Mouse (Mus musculus) cortical plate, adult 2 months (tissue): Measurements from ENCODE around the gene Cyp39a1. TPM values are rescaled to one million over a fixed set of nuclear protein-coding genes. Genes with fewer than 3 reads are reported as not detected.

ENCODE experiments used
- H3K27ac ChIP-seq: fragments of 200-500 bp; 2 replicates; pipeline ENCODE4 v1.5.1; 2012; ENCODE audit warnings: low read length, control low read depth, inconsistent platforms; ENCODE audit not compliant: insufficient read depth
- H3K4me1 ChIP-seq: fragments of 200-500 bp; 2 replicates; pipeline ENCODE4 v1.6.1; 2011; ENCODE audit warnings: low read length; ENCODE audit not compliant: control insufficient read depth, insufficient read depth
- H3K4me3 ChIP-seq: fragments of 200-500 bp; 2 replicates; pipeline ENCODE4 v1.5.1; 2011; ENCODE audit warnings: mild to moderate bottlenecking, low read length, control low read depth; ENCODE audit not compliant: insufficient read depth
- CTCF ChIP-seq: fragments of 200-500 bp; IDR thresholded peaks from 2 replicates; pipeline ENCODE4 v1.5.1; 2011; ENCODE audit warnings: mild to moderate bottlenecking, control low read depth, low read length; ENCODE audit not compliant: insufficient read depth; ENCODE audit errors: extremely low read depth
- POLR2A ChIP-seq: fragments of 200-500 bp; IDR thresholded peaks from 2 replicates; pipeline ENCODE4 v1.6.1; 2011; ENCODE audit warnings: mild to moderate bottlenecking, low read length, control low read depth; ENCODE audit not compliant: insufficient read depth; ENCODE audit errors: extremely low read depth
- polyA plus RNA-seq: library from polyadenylated mRNA; depleted of rRNA; stranded (reverse); fragments of >200 nt; gene quantifications from 2 replicates; pipeline ENCODE4 v1.2.3, GENCODE M21; 2012

Gene Cyp39a1
- polyA plus RNA-seq, 1 experiment = 2.8 TPM

- Histone ChIP-seq H3K4me1 (no peaks in the 10 kb centered on the region), H3K27ac (no peak overlapping the region)
- TF ChIP-seq CTCF (no peak), POLR2A (no peak)
These were observed 22.9 kb upstream of the Cyp39a1 start for GRCm38 (mm10) chr17:43644375-43644774.

GRCm38 (mm10) chr17:43645136-43645535, 22.1 kb upstream of the Cyp39a1 start:
- Histone ChIP-seq H3K4me1 (no peaks in the 10 kb centered on the region), H3K27ac (no peak overlapping the region), H3K4me3 (no peak overlapping the region)
- no peak for TF ChIP-seq CTCF
- TF ChIP-seq POLR2A = no peak

More at GRCm38 (mm10) chr17:43644375-43644774, 22.9 kb upstream of the Cyp39a1 start:
- no peak overlapping the region for H3K4me3 ChIP-seq

GRCm38 (mm10) chr17:43646925-43647324, 20.3 kb upstream of the Cyp39a1 start:
- Histone ChIP-seq H3K27ac (0 out of 2 replicates have a peak overlapping the region, but pooled peaks have one; percentile 34), H3K4me3 (no peak overlapping the region), H3K4me1 (no peaks in the 10 kb centered on the region)
- no peak for TF ChIP-seq POLR2A
- no peak for TF ChIP-seq CTCF

GRCm38 (mm10) chr17:43649641-43650436, 17.4 kb upstream of the Cyp39a1 start:
- no peak overlapping the region for H3K27ac ChIP-seq
- H3K4me3 ChIP-seq = no peak overlapping the region
- H3K4me1 ChIP-seq = no peaks in the 10 kb centered on the region
- TF ChIP-seq POLR2A (no peak), CTCF (peak; percentile 44; the same call in 1 of the 2 replicates)

- H3K4me3 ChIP-seq = no peak overlapping the region
These were observed 15.7 kb upstream of the Cyp39a1 start for GRCm38 (mm10) chr17:43651314-43652046.

GRCm38 (mm10) chr17:43666576-43667289, 492 bp upstream of the Cyp39a1 start, which contains the start of gene Slc25a27:
Gene Slc25a27 (minus strand): TSS chr17:43667214.
- no peak for TF ChIP-seq POLR2A
- no peak for TF ChIP-seq CTCF
- Histone ChIP-seq H3K27ac (peak within 1 kb of the TSS; percentile 72), H3K4me3 (peak within 1 kb of the TSS; percentile 94), H3K4me1 (peaks cover 4% of the 10 kb centered on the region; the same call in 1 of the 2 replicates)

More at GRCm38 (mm10) chr17:43651314-43652046, 15.7 kb upstream of the Cyp39a1 start:
- TF ChIP-seq POLR2A (no peak), CTCF (no peak)
- no peaks in the 10 kb centered on the region for H3K4me1 ChIP-seq
- H3K27ac ChIP-seq = no peak overlapping the region

- Histone ChIP-seq H3K4me1 (peaks cover 4% of the 10 kb centered on the region; the same call in 1 of the 2 replicates), H3K27ac (no peak overlapping the region), H3K4me3 (no peak overlapping the region)
- TF ChIP-seq POLR2A (no peak), CTCF (no peak)
These were observed 2.0 kb downstream of the Cyp39a1 start for GRCm38 (mm10) chr17:43669145-43669695.

- no peaks in the 10 kb centered on the region for H3K4me1 ChIP-seq
- H3K4me3 ChIP-seq = no peak overlapping the region
- no peak overlapping the region for H3K27ac ChIP-seq
- TF ChIP-seq POLR2A = no peak
- no peak for TF ChIP-seq CTCF
These were observed 4.7 kb downstream of the Cyp39a1 start for GRCm38 (mm10) chr17:43671907-43672306.

GRCm38 (mm10) chr17:43675228-43675627, 8.0 kb downstream of the Cyp39a1 start:
- Histone ChIP-seq H3K4me3 (no peak overlapping the region), H3K4me1 (no peaks in the 10 kb centered on the region), H3K27ac (no peak overlapping the region)
- TF ChIP-seq CTCF (no peak), POLR2A (no peak)
